Mouse (Mus musculus): ENCODE results near the gene Jak1. TPM values are rescaled to one million over a fixed set of nuclear protein-coding genes. Genes with fewer than 3 reads are reported as not detected.

The Jak1 gene
- polyA plus RNA-seq (2012; rRNA removed) = 67.5 and 73.7 TPM in 2 replicates

DNA sequence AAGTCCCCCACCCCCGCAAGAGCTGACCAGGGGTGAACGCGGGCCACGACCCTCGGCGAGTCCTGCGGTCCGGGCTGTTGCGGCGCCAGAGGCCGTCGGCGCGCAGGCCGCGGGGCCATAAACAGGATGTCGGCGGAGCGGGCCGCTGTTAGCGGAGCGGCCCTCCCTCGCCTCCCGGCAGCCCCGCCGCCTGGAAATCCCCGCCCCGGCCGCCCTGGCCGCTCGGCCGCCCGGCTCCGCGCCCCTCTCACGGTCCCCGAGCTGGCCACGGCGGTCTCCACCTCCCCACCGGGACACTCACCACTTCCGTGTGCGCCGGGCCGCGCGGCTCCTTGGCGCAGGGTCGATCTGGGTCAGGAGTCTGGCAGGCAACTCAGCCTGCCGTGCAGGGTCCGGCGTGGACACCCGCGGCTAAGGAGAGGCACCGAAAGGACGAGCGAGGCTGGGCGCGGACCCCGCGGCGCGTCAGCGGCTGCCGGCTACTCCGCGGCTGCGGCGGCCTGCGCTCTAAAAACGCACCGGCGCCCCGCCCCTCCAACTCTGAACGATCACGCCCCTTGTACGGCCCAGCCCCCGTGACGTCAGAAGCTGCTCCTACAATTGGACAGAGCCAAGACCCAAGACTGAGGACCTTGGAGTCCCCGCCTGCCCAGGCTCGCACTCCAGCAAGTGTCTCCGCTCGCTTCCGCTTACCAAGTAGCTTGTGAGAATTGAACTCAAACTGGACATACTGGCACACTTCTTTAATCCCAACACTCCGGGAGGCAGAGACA is at the start of gene Jak1:
Jak1 (minus strand) TSS at position 542 of the 773 bp plus-strand sequence.

Other genes with a start within 250 kb of the Jak1 start
- gene Gm10577, start 244.6 kb downstream of the Jak1 start, polyA plus RNA-seq (2012; rRNA removed) = not detected in 2 replicates
- 6.6 and 7.5 TPM in 2 replicates for gene Raver2, start 196.3 kb downstream of the Jak1 start, polyA plus RNA-seq (2012; rRNA removed)
- 7.3 and 10.8 TPM in 2 replicates for gene Ak4, start 154.0 kb upstream of the Jak1 start, polyA plus RNA-seq (2012; rRNA removed)
- gene Dnajc6, start 231.4 kb upstream of the Jak1 start, polyA plus RNA-seq (2012; rRNA removed) = 1.2 TPM in 2 replicates

Measured in ovary, adult 2 months (tissue).